16 mouse cellular contexts compared by ENCODE assay signal in genomic region chr9:40717875-40718185, GRCm38 (mm10). TPM values are rescaled to one million over a fixed set of nuclear protein-coding genes. Genes with fewer than 3 reads are reported as not detected.
DNase-seq lines count a peak whose midpoint lies in the region; ATAC-seq lines count a peak whose summit lies in the region.
"Had no signal": no experiment of that assay in that cellular context is flagged by ENCODE, and none has a peak within 500 bp of the region (broad histone marks: within the 10 kb centered on the region; RNA-seq: fewer than 3 reads in every experiment).

No protein-coding gene starts in this region.

- H3K27ac ChIP-seq in heart, embryonic 16.5 days (ENCODE audit: low read length) = no peak overlapping the region
- peak overlapping the region; percentile 67; the same call in 1 of the 2 replicates for H3K27ac ChIP-seq in kidney, embryonic 14.5 days (ENCODE audit: low read depth, low read length)
- 0 out of 2 replicates have a peak overlapping the region, but pooled peaks have one; percentile 35 for H3K27ac ChIP-seq in limb, embryonic 12.5 days
- H3K27ac ChIP-seq: forebrain, embryonic 10.5 days; hindbrain, postnatal 0 days; midbrain, embryonic 15.5 days had no signal

- no peaks in the 10 kb centered on the region for H3K36me3 ChIP-seq in heart, embryonic 16.5 days (ENCODE audit: control insufficient read depth, insufficient read depth)
- no peaks in the 10 kb centered on the region for H3K36me3 ChIP-seq in kidney, embryonic 14.5 days (ENCODE audit: control insufficient read depth, insufficient read depth, low read length)
- peaks cover 11% of the 10 kb centered on the region; the same call in 1 of the 2 replicates for H3K36me3 ChIP-seq in limb, embryonic 12.5 days
- H3K36me3 ChIP-seq: forebrain, embryonic 10.5 days; midbrain, embryonic 15.5 days had no signal

- no peak overlapping the region for H3K4me3 ChIP-seq in heart, embryonic 16.5 days (ENCODE audit: low read length)
- H3K4me3 ChIP-seq in kidney, embryonic 14.5 days (ENCODE audit: low read length) = no peak overlapping the region
- no peak overlapping the region for H3K4me3 ChIP-seq in limb, embryonic 12.5 days (replicated peaks)
- H3K4me3 ChIP-seq: forebrain, embryonic 10.5 days; midbrain, embryonic 15.5 days had no signal

- H3K9ac ChIP-seq in heart, embryonic 16.5 days (ENCODE audit: low read length) = no peak overlapping the region
- no peak overlapping the region for H3K9ac ChIP-seq in kidney, embryonic 14.5 days (ENCODE audit: low read depth, low read length)
- H3K9ac ChIP-seq in limb, embryonic 12.5 days (replicated peaks) = no peak overlapping the region
- H3K9ac ChIP-seq: midbrain, embryonic 15.5 days had no signal

- DNase-seq in heart, adult 9 months (ENCODE audit: low spot score in 2 of 2) = no peak
- peak; percentile 68 for DNase-seq in embryo, embryonic 10.5 days (ENCODE audit: low spot score)
- DNase-seq in frontal cortex, postnatal 10 days (ENCODE audit: low spot score in 2 of 2) = no peak
- no peak for DNase-seq in right cerebral cortex, postnatal 14 days
- DNase-seq in cerebellum, adult 11-12 months = no peak
- DNase-seq: adrenal gland, adult 2 months; B cell, adult 2 months; lung, adult 2 months had no signal

- no peaks in the 10 kb centered on the region for H3K27me3 ChIP-seq in heart, embryonic 16.5 days (ENCODE audit: control insufficient read depth, insufficient read depth, low read length)
- H3K27me3 ChIP-seq in kidney, embryonic 14.5 days (ENCODE audit: control insufficient read depth, insufficient read depth, low read length) = no peaks in the 10 kb centered on the region
- H3K27me3 ChIP-seq in limb, embryonic 12.5 days = no peaks in the 10 kb centered on the region
- H3K27me3 ChIP-seq: midbrain, embryonic 15.5 days had no signal

- no peaks in the 10 kb centered on the region for H3K4me1 ChIP-seq in heart, embryonic 16.5 days (ENCODE audit: control insufficient read depth, insufficient read depth, low read length)
- peaks cover 32% of the 10 kb centered on the region for H3K4me1 ChIP-seq in kidney, embryonic 14.5 days (ENCODE audit: control insufficient read depth, insufficient read depth, low read length)
- H3K4me1 ChIP-seq in limb, embryonic 12.5 days (replicated peaks) = peaks cover 43% of the 10 kb centered on the region
- H3K4me1 ChIP-seq: midbrain, embryonic 15.5 days had no signal

- H3K9me3 ChIP-seq in heart, embryonic 16.5 days (replicated peaks; ENCODE audit: control insufficient read depth, low read length) = no peaks in the 10 kb centered on the region
- no peaks in the 10 kb centered on the region for H3K9me3 ChIP-seq in kidney, embryonic 14.5 days (ENCODE audit: control insufficient read depth, low read length)
- no peaks in the 10 kb centered on the region for H3K9me3 ChIP-seq in limb, embryonic 12.5 days
- H3K9me3 ChIP-seq: forebrain, embryonic 10.5 days; midbrain, embryonic 15.5 days had no signal

- H3K4me2 ChIP-seq in heart, embryonic 16.5 days (ENCODE audit: low read depth, low read length) = peak overlapping the region; percentile 27; the same call in 1 of the 2 replicates
- H3K4me2 ChIP-seq in kidney, embryonic 14.5 days (replicated peaks; ENCODE audit: low read depth, low read length) = no peak overlapping the region; the same call in 1 of the 2 replicates
- no peak overlapping the region for H3K4me2 ChIP-seq in limb, embryonic 12.5 days
- H3K4me2 ChIP-seq: midbrain, embryonic 15.5 days had no signal

- no peak for ATAC-seq in heart, embryonic 16.5 days (replicated peaks; ENCODE audit: extremely low read depth, insufficient read depth, low FRiP score)
- ATAC-seq in kidney, embryonic 14.5 days (ENCODE audit: low FRiP score, low TSS enrichment) = peak; percentile 61
- ATAC-seq in limb, embryonic 12.5 days (ENCODE audit: insufficient number of reproducible peaks, insufficient read depth, low FRiP score, low TSS enrichment, low read depth) = no peak
- ATAC-seq: midbrain, embryonic 15.5 days had no signal

- 22% methylated on average over 7 of the region's 7 CpGs for WGBS in heart, embryonic 16.5 days
- 6% methylated on average over 7 of the region's 7 CpGs for WGBS in kidney, embryonic 14.5 days
- WGBS in limb, embryonic 12.5 days = 27% methylated on average over 7 of the region's 7 CpGs

RNA-seq across cellular contexts. Expression of gene Clmp, which starts 32.1 kb away (rescaled TPM):
- 7.4 and 7.7 TPM in 2 replicates for polyA plus RNA-seq in heart, embryonic 16.5 days (2015; fragmentation: Nextera tagmentation; extraction: Ambion mirVana)
- 39.0 and 41.5 TPM in 2 replicates for polyA plus RNA-seq in kidney, embryonic 14.5 days (2014; fragmentation: Nextera tagmentation; extraction: Ambion mirVana)
- polyA plus RNA-seq in limb, embryonic 12.5 days (2016; fragmentation: Nextera tagmentation; extraction: Ambion mirVana) = 67.7 TPM in 2 replicates

RNA-seq across cellular contexts. Expression of gene Gm21915, which starts 47.4 kb away (rescaled TPM):
- not detected in 2 replicates for polyA plus RNA-seq in heart, embryonic 16.5 days (2015; fragmentation: Nextera tagmentation; extraction: Ambion mirVana)
- not detected in 2 replicates for polyA plus RNA-seq in kidney, embryonic 14.5 days (2014; fragmentation: Nextera tagmentation; extraction: Ambion mirVana)
- not detected in 2 replicates for polyA plus RNA-seq in limb, embryonic 12.5 days (2016; fragmentation: Nextera tagmentation; extraction: Ambion mirVana)
- polyA plus RNA-seq: adrenal gland, adult 2 months; forebrain, embryonic 10.5 days; hindbrain, postnatal 0 days; large intestine, adult 2 months; liver, adult 2 months; lung, adult 2 months; midbrain, embryonic 15.5 days had no signal
